Mouse (Mus musculus) heart, postnatal 25 days (tissue): ENCODE results near the gene Tcf12. TPM values are rescaled to one million over a fixed set of nuclear protein-coding genes. Genes with fewer than 3 reads are reported as not detected.

Experiments
- DNase-seq: peaks from one replicate; pipeline ENCODE4 v3.0.0; 2022; ENCODE audit warnings: low spot score
- intact Hi-C: fragments of 180-260 bp; cut with DNase I; formaldehyde crosslinking; loops from one replicate; pipeline ENCODE4 v1.15.1; 2025
- microRNA-seq: library from miRNA; unstranded; fragments of <30 nt; microRNA quantifications from one replicate; pipeline ENCODE4 v1.2.0, GENCODE M21; 2022
- total RNA-seq, 2 experiments: library from RNA; stranded (reverse); gene quantifications; 2 replicates each; pipeline ENCODE4 v1.2.3; 2021

Gene Tcf12
- total RNA-seq, 2 experiments from 2014 or later, result 30.5 to 38.1 TPM

GRCm38 (mm10) chr9:71816121-71816520, 295.6 kb downstream of the Tcf12 start:
- intact Hi-C loops, result no loop called here
- DNase-seq, result no peak

GRCm38 (mm10) chr9:71813565-71813964, 298.1 kb downstream of the Tcf12 start:
- no peak for DNase-seq
- intact Hi-C loops, result no loop called here

GRCm38 (mm10) chr9:71812914-71813313, 298.8 kb downstream of the Tcf12 start:
- DNase-seq, result no peak
- intact Hi-C loops, result no loop called here

- no peak for DNase-seq
- intact Hi-C loops, result no loop called here
Measured at GRCm38 (mm10) chr9:71812402-71812801, 299.3 kb downstream of the Tcf12 start.

GRCm38 (mm10) chr9:71811404-71811803, 300.3 kb downstream of the Tcf12 start:
- intact Hi-C loops, result no loop called here
- no peak for DNase-seq

GRCm38 (mm10) chr9:71810723-71811122, 300.9 kb downstream of the Tcf12 start:
- no peak for DNase-seq
- intact Hi-C loops, result no loop called here

GRCm38 (mm10) chr9:71808640-71809254, 302.9 kb downstream of the Tcf12 start:
- intact Hi-C loops, result no loop called here
- DNase-seq, result no peak

- intact Hi-C loops, result no loop called here
Measured at GRCm38 (mm10) chr9:71807801-71808200, 303.9 kb downstream of the Tcf12 start.

GRCm38 (mm10) chr9:71806422-71806805, 305.3 kb downstream of the Tcf12 start:
- intact Hi-C loops, result loop anchor here (1.0 kb wide), 1 partner anchor 160 kb away; no protein-coding TSS in a partner anchor
- DNase-seq, result peak; percentile 36

More at GRCm38 (mm10) chr9:71807801-71808200, 303.9 kb downstream of the Tcf12 start:
- DNase-seq, result no peak

- DNase-seq, result no peak
- intact Hi-C loops, result loop anchor here (1.0 to 2.0 kb wide), 2 partner anchors 33 to 160 kb away; no protein-coding TSS in a partner anchor
Measured at GRCm38 (mm10) chr9:71805646-71806421, 305.8 kb downstream of the Tcf12 start.

- intact Hi-C loops, result loop anchor here (2.0 kb wide), 1 partner anchor 31 kb away; no protein-coding TSS in a partner anchor
- no peak for DNase-seq
Measured at GRCm38 (mm10) chr9:71804116-71804515, 307.6 kb downstream of the Tcf12 start.

GRCm38 (mm10) chr9:71803281-71803680, 308.4 kb downstream of the Tcf12 start:
- DNase-seq, result no peak
- intact Hi-C loops, result no loop called here

GRCm38 (mm10) chr9:71799598-71799997, 312.1 kb downstream of the Tcf12 start:
- DNase-seq, result no peak
- intact Hi-C loops, result no loop called here

- intact Hi-C loops, result no loop called here
- no peak for DNase-seq
Measured at GRCm38 (mm10) chr9:71798176-71798575, 313.5 kb downstream of the Tcf12 start.

Small RNAs within 50 kb of the gene (microRNA-seq; reads per million reads assigned to microRNA genes)
- gene Gm27450, result not detected

Other genes starting within 250 kb of the Tcf12 start
- gene Zfp280d, start 163.0 kb upstream of the Tcf12 start, total RNA-seq, result 10 to 100 TPM; 17.9 to 20.8 TPM